Mouse (Mus musculus): ENCODE measurements at regions not wholly inside any gene's neighbourhood (a gene's known extent, or its start where the extent isn't known, plus 50 kb on each side); places are given as distances from the start of the nearest gene placed in this dataset.
"Not testable (repeated sequence)": the region's sequence is repeated elsewhere in the genome, so short reads cannot be mapped to it uniquely, and the experiment has no call there.

DNA sequence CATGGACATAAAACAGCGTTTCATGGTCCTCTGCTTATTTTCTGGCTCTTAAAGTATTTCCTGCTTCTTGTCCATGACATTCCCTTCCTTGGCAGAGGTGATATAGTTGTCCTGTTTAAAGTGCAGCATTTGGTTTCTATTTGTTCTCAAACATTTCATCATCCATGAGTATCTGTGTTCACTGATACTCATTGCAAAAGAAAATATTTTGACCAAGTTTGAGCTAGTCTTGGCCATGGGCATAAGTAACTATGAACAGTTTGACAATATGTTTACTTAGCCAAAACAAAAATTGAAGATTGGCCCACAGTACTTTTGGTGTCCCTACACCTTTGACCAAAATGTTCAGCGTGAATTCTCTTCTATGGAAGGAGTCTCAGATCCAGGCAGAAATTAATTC is 58.7 kb upstream of the 2310057J18Rik start:
- intact Hi-C loops (cut with DNase I); DNase-seq (ENCODE audit: low spot score in 2 of 2): not testable (repeated sequence)

DNA sequence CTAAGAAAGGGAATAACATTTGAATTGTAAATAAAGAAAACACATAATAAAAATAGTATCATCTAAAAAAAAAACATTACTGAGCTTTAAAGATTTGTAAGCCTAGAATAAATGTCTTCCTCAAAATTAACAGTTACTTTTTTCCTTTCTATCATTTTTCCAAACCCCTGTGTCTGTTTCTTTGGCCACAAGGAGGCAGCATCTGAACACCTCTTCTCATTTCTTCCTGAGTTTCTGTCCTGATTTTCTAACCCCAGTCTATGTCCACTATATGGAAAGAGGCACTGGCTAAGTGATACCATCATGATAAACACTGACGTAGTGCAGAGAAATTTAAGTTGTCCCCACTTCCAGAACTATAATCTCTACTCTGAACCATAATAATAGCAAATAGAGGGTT is 55.8 kb upstream of the Soga3 start:
- intact Hi-C loops (cut with DNase I), result loop anchor here (5.0 kb wide), 1 partner anchor 249 kb away; no protein-coding TSS in a partner anchor
- peak in 1 of 2 experiments; percentile 40 for DNase-seq (ENCODE audit: low spot score in 2 of 2)
